Mouse (Mus musculus) ES-Bruce4 (cell line): Measurements from ENCODE around the gene Klrb1b. TPM values are rescaled to one million over a fixed set of nuclear protein-coding genes. Genes with fewer than 3 reads are reported as not detected.

ENCODE experiments used
- H3K27ac ChIP-seq: 2 replicates; pipeline ENCODE4 v1.5.1; 2012; ENCODE audit warnings: low read length, inconsistent platforms; ENCODE audit not compliant: insufficient read depth
- H3K27me3 ChIP-seq: 2 replicates; pipeline ENCODE4 v1.6.1; 2012; ENCODE audit warnings: mild to moderate bottlenecking, low read length, inconsistent platforms; ENCODE audit not compliant: control insufficient read depth, poor library complexity, insufficient read depth, severe bottlenecking
- H3K36me3 ChIP-seq: 2 replicates; pipeline ENCODE4 v1.6.1; 2012; ENCODE audit warnings: inconsistent platforms, mild to moderate bottlenecking, low read length, moderate library complexity; ENCODE audit not compliant: control insufficient read depth, poor library complexity, insufficient read depth, severe bottlenecking
- H3K4me1 ChIP-seq: one replicate; pipeline ENCODE4 v1.8.1; 2011; ENCODE audit warnings: low read length; ENCODE audit not compliant: control insufficient read depth, insufficient read depth
- H3K4me3 ChIP-seq: 2 replicates; pipeline ENCODE4 v1.5.1; 2011; ENCODE audit warnings: low read depth, mild to moderate bottlenecking, low read length
- H3K9ac ChIP-seq: 2 replicates; pipeline ENCODE4 v1.6.1; 2012; ENCODE audit warnings: low read depth, mild to moderate bottlenecking, inconsistent platforms; ENCODE audit not compliant: poor library complexity, severe bottlenecking
- H3K9me3 ChIP-seq: replicated peaks from 2 replicates; pipeline ENCODE4 v1.6.1; 2012; ENCODE audit warnings: mild to moderate bottlenecking, low read length, inconsistent platforms; ENCODE audit not compliant: control insufficient read depth, poor library complexity, insufficient read depth, severe bottlenecking
- CTCF ChIP-seq: IDR thresholded peaks from one replicate; pipeline ENCODE4 v1.8.1; 2011; ENCODE audit warnings: low read depth, low read length
- EP300 ChIP-seq: IDR thresholded peaks from 2 replicates; pipeline ENCODE4 v1.6.1; 2011; ENCODE audit warnings: low read depth, low read length; ENCODE audit not compliant: insufficient read depth
- POLR2A ChIP-seq: IDR thresholded peaks from one replicate; pipeline ENCODE4 v1.8.1; 2011; ENCODE audit warnings: low read length; ENCODE audit not compliant: insufficient read depth
- polyA plus RNA-seq: library from polyadenylated mRNA; stranded (reverse); fragments of >200 nt; gene quantifications from 2 replicates; pipeline ENCODE4 v1.2.4, GENCODE M21; 2011; ENCODE audit warnings: low read depth; ENCODE audit not compliant: missing spikeins, insufficient read depth, insufficient read length

The Klrb1b gene
- polyA plus RNA-seq, 1 experiment: not detected

- Histone ChIP-seq H3K27me3 (no peaks in the 10 kb centered on the region), H3K9ac (no peak overlapping the region), H3K27ac (no peak overlapping the region), H3K4me3 (no peak overlapping the region), H3K9me3 (no peaks in the 10 kb centered on the region), H3K4me1 (peaks cover 3% of the 10 kb centered on the region), H3K36me3 (no peaks in the 10 kb centered on the region)
- TF ChIP-seq POLR2A (no peak), EP300 (no peak), CTCF (no peak)
These were observed 6.9 kb upstream of the Klrb1b start for GRCm38 (mm10) chr6:128833046-128833445.

- no peaks in the 10 kb centered on the region for H3K36me3 ChIP-seq
- TF ChIP-seq EP300 (no peak), POLR2A (no peak), CTCF (no peak)
These were observed 3.7 kb upstream of the Klrb1b start for GRCm38 (mm10) chr6:128829837-128830236.

GRCm38 (mm10) chr6:128826781-128827180, 650 bp upstream of the Klrb1b start:
- Histone ChIP-seq H3K4me3 (no peak overlapping the region), H3K9ac (no peak overlapping the region), H3K9me3 (no peaks in the 10 kb centered on the region), H3K27me3 (no peaks in the 10 kb centered on the region), H3K27ac (no peak overlapping the region), H3K36me3 (no peaks in the 10 kb centered on the region), H3K4me1 (peaks cover 3% of the 10 kb centered on the region)
- TF ChIP-seq CTCF (no peak), POLR2A (no peak)

More at GRCm38 (mm10) chr6:128829837-128830236, 3.7 kb upstream of the Klrb1b start:
- H3K27me3 ChIP-seq: no peaks in the 10 kb centered on the region
- H3K27ac ChIP-seq: no peak overlapping the region
- no peaks in the 10 kb centered on the region for H3K9me3 ChIP-seq
- H3K4me3 ChIP-seq: no peak overlapping the region
- no peak overlapping the region for H3K9ac ChIP-seq
- peaks cover 3% of the 10 kb centered on the region for H3K4me1 ChIP-seq

GRCm38 (mm10) chr6:128818083-128818802, 7.9 kb downstream of the Klrb1b start:
- Histone ChIP-seq H3K27ac (no peak overlapping the region), H3K4me1 (no peaks in the 10 kb centered on the region), H3K36me3 (no peaks in the 10 kb centered on the region), H3K27me3 (no peaks in the 10 kb centered on the region), H3K9me3 (no peaks in the 10 kb centered on the region), H3K4me3 (no peak overlapping the region), H3K9ac (no peak overlapping the region)
- TF ChIP-seq EP300: no peak
- no peak for TF ChIP-seq CTCF
- no peak for TF ChIP-seq POLR2A

- Histone ChIP-seq H3K27ac (no peak overlapping the region), H3K36me3 (no peaks in the 10 kb centered on the region), H3K27me3 (no peaks in the 10 kb centered on the region), H3K4me3 (no peak overlapping the region), H3K9ac (no peak overlapping the region), H3K9me3 (peaks cover 19% of the 10 kb centered on the region), H3K4me1 (no peaks in the 10 kb centered on the region)
- TF ChIP-seq CTCF (no peak), POLR2A (no peak), EP300 (no peak)
These were observed 17.6 kb downstream of the Klrb1b start for GRCm38 (mm10) chr6:128808532-128808931.

- no peaks in the 10 kb centered on the region for H3K36me3 ChIP-seq
- TF ChIP-seq EP300 (no peak), CTCF (no peak), POLR2A (no peak)
- H3K9ac ChIP-seq: no peak overlapping the region
- no peak overlapping the region for H3K4me3 ChIP-seq
- H3K27ac ChIP-seq: no peak overlapping the region
- no peaks in the 10 kb centered on the region for H3K4me1 ChIP-seq
- peaks cover 19% of the 10 kb centered on the region for H3K9me3 ChIP-seq
- H3K27me3 ChIP-seq: no peaks in the 10 kb centered on the region
These were observed 19.1 kb downstream of the Klrb1b start for GRCm38 (mm10) chr6:128807021-128807420.
